Mouse (Mus musculus) retina, postnatal 1 day (tissue): ENCODE measurements around the gene Relch.

Source experiments
- DNase-seq: peaks from one replicate; pipeline ENCODE4 v3.0.0-alpha.2; 2012

Relch gene

DNA sequence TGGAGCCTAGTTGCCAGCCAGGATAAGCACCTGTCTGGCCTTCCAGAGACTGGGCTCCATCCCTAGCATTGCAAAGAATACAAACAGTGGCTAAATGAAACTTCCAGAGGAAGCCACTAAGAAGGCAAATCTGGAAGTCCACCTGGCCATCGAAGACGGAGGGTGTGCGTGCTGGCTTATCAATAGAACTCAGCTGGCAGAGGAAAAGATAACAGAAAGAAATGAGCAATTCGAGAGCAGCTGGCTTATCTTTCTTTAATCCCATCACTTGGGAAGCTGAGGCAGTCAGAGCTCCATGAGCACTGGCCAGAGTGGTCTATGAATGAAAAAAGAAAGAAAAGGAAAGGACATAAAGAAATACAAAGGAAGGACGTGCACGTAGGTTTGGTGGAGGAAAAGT lies 136.9 kb downstream of the Relch start:
- DNase-seq, result no peak

DNA sequence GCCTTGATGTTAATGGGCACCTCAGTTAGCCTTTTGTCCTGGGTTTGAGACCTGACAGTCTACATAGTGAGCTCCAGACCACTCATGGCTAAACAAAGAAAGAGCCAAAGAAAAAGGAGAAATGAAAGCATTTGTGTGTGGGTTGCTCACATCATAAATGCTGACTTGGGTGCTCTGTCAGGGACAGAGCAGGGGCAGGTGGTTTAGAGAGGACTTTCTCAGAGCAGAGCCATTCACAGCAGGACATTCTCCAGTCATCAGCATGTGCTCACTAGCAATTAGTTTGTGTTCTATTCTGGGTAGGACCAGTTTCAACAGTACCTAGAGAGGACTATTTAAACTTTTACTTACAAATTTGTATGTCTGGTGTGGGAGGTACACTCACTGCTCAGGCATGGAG lies 137.6 kb downstream of the Relch start:
- DNase-seq, result no peak

DNA sequence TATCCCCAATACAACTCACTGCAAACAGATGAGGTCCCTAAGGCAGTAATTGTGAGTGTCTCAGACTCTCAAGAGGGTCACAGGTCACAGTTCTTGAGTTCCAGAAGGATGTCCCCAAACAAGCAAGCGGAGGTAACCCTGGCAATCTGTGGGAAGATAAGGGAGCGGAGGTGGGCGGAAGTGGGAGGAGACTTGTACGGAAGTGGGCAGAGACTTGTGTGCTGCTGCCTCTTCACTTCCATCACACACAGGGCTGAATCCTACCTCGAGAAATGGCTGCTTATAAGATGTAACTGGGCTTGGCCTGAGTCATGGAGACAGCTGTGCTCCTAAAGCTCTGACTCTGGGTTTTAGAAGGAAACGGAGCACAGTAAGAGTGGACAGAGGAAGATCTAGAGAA lies 139.3 kb downstream of the Relch start:
- DNase-seq, result no peak

DNA sequence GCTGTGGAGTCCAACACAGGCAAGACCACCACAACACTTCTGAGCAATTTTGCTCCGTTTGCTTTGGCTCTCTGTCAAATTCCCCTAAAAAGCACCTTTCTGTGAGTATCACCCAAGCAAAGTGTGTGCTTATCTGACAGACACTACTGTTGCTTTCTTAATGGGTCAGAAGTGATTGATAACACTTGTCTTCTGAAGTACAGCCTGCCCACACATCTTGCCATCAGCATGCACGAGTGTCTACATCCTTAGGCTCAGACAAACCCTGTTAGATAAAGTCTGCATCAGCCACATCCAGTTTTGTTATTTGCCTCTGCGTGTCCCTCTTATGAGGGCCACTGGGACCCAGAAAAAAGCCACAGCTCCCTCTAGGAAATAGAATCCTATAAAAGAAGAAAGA lies 140.6 kb downstream of the Relch start:
- no peak for DNase-seq
